Mouse (Mus musculus) heart, adult 8-10 months (tissue): ENCODE measurements around the gene Cgn. TPM values are rescaled to one million over a fixed set of nuclear protein-coding genes. Genes with fewer than 3 reads are reported as not detected.

Experiments used
- total RNA-seq, 4 experiments: library from RNA; stranded (reverse); gene quantifications; 2 replicates each; pipeline ENCODE4 v1.2.4; 2022

The Cgn gene
- total RNA-seq, 4 experiments from 2014 or later, result 0.37 to 0.85 (median 0.54) TPM

Other genes with a start within 250 kb of the Cgn start
- 10 to 100 TPM; 24.8 to 29.0 (median 27.0) TPM for gene Snx27, start 203.8 kb downstream of the Cgn start, total RNA-seq
- not detected for gene Gm10972, start 143.4 kb downstream of the Cgn start, total RNA-seq
- gene Tuft1, start 127.6 kb downstream of the Cgn start, total RNA-seq, result 1 to 10 TPM; 2.1 to 3.5 (median 2.4) TPM
- gene Selenbp2, start 92.9 kb downstream of the Cgn start, total RNA-seq, result 10 to 100 TPM; 14.7 to 17.5 (median 15.4) TPM
- 10 to 100 TPM; 15.4 to 21.3 (median 18.7) TPM for gene Pogz, start 51.1 kb upstream of the Cgn start, total RNA-seq
- gene Psmb4, start 100.5 kb upstream of the Cgn start, total RNA-seq, result 100 to 1,000 TPM; 186 to 247 (median 204) TPM
- gene Selenbp1, start 146.6 kb upstream of the Cgn start, total RNA-seq, result 100 to 1,000 TPM; 118 to 153 (median 121) TPM
- gene Rfx5, start 167.6 kb upstream of the Cgn start, total RNA-seq, result 10 to 100 TPM in 2 of 4 experiments, 1 to 10 TPM in 2; 5.8 to 14.5 (median 8.7) TPM
- gene Pi4kb, start 188.2 kb upstream of the Cgn start, total RNA-seq, result 10 to 100 TPM; 26.4 to 29.4 (median 28.3) TPM
- gene Zfp687, start 229.0 kb upstream of the Cgn start, total RNA-seq, result 10 to 100 TPM in 3 of 4 experiments, 1 to 10 TPM in 1; 10.0 to 16.2 (median 12.6) TPM